Mouse (Mus musculus) ES-CJ7 (cell line): ENCODE measurements around the gene Gm43064.

Source experiments
- DNase-seq: peaks from one replicate; pipeline ENCODE4 v3.0.0; 2011; ENCODE audit warnings: low read depth, low spot score

Gene Gm43064

DNA sequence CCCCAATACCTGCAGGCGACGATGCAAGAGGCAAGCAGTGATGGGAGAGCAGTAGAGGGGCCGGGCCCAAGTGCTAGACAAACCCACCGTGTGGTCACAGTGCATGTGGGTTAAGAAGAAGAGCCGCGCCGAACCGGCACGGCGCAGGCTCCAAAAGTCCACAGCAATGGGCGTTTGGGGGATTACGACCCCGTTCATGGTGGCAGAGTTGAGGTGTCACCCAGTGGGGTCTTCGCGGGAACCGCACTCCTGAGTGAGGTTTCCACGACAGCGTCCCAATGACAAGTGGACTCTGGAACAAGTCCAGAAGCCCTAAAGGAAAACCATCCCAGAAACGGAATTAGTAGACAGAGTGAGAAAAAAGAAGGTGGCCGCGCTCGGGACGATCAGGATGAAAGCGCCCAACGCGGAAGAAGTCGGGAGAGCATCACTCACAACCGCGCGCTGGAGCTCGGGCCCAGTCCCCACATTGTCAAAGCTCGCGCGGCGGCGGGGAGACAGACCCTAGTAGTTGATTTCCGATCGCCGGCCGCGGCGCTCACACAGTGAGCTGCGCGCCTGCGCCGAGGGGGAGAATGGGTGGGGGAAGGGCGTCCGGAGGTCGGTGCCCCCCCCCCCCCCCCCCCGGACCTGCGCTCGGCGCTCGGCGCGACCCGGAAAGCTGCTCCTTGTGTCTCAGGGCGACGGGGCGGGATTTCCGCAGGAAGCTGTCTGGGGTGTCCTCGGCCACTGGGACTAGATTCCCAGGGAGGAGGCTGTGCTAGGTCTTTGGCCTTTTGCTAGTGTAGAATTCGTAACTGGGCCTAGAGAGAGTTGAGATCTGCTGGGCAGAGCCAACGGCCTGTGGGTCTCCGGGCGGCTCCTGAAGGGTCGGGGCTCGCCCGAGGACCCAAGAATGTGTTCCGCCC is at the start of gene Gm43064, which contains the start of the genes Dclre1b and Ap4b1:
TSS of gene Gm43064 (plus strand) at position 683 of the 908 bp plus-strand sequence.
TSS of gene Dclre1b (minus strand) at position 554 of the 908 bp plus-strand sequence.
TSS of gene Ap4b1 (plus strand) at position 630 of the 908 bp plus-strand sequence.
- DNase-seq: peak; percentile 93

DNA sequence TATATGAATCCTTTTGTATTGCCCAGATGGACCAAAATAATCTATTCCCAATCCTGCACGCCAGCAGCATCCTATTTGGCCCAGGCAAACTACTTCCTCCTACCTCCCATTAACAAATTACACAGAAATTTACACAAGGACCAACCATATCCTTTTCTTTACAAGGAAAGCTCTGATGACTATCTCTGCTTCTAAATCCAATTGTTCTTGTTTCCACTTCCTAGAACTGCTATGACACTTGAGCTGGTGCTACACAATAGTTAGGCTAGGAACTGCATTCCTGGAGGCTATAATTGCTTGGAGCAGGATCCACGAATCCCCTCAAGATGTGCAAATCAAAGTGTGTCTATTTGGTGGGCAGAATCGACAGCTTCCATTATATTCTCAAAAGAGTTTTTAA is 42.6 kb upstream of the Gm43064 start:
- no peak for DNase-seq

DNA sequence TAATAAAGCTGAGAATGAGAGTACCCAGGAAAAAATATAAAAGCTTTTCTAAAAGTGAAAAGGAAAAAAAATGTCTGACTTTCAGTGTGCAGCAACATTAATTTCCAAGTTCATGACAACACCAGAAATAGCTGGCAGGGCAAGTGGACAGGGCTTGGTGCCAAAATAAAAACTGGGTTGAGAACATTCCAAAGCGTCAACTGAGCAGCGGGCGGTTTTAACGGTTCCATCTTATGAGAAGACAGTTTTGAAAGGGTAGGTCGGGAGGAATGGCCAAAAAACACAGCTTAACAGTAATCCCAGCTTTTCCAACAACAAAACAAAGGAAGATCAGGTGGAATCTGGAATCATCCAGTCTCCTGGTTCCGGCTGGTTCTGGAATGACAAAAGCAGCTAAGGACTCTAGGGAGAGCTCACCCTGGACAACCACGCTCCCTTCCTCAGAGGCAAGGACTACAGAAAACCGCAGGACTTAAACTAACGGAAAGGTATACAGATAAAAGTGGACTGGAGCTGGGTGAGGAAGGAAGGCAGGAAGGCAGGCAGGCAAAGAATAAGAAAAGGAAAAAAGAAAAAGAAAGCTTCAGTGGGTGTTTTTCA is 37.7 kb upstream of the Gm43064 start:
- DNase-seq: peak; percentile 81

DNA sequence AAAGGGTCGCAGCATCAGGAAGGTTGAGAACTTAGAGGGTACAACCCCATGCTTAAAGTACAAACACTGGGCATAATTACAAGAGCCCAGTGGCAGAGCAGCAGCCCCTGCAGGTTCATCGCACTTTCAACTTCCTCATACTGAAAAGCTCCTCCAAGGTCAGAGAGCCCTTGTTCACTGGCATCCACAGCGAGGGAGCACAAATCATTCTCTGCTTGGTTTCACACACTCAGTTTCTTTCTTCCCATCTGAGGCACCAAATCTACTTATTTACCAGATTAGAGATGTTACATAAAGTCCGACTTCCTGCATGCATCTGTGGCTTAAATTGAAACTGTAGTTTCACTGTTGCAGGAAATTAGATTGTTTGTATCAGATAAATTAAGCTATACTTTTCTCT is 36.5 kb upstream of the Gm43064 start:
- DNase-seq: no peak

DNA sequence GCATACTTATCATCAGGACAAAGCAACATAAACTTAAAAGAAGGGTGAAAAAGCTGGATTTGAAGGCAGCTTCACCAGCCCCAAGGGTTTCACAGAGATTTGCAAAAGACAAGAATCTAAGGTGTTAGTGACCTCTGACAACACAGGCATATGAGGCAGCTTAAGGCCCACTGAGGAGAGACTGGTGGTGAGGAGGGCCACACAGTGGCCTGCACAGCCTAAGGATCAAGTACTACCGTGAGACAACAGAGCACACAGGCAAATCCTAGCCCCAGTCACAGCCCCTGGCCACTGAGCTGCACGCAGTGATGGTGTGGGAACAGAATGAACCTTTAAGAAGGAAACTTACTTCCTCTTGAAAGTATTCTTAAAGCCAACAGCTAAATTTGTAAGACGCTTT is 35.9 kb upstream of the Gm43064 start:
- DNase-seq: no peak

DNA sequence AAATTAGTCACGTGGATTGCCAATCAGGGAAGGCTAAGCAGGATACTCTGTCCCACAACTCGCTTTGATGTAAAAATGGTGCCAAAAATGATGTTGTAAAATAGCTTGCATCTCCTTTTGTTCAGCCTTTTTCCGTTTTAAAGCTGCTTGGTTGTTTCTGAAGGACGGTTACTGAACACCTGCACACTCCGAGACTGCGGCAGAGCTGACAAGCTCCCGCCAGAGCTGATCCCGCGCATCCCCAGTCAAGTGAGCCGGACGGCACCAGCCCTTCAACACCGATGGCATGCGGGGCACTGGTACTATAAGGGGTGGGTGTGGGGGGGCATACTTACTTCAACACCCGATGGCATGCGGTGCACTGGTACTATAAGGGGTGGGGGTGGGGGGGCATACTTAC is 35.4 kb upstream of the Gm43064 start:
- DNase-seq: no peak

DNA sequence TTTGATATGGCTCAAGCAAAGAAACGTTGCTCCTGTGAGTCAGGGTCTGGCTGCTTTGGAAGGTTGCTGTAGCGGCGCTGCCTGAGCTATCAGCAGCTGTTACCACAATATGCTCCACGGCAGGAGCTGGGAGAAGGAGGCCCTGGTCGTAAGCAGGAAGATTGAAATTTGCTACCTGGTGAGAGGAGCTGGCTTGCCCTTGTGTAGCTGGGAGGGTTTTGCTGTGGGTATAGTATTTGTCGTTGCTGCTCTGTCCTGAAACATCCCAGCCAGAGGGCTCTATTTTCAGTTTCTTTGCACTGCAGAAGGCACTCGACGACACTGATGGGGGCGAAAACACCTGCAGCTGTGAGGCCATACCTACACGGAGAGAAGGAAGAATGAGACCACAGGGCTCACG is 31.4 kb upstream of the Gm43064 start:
- no peak for DNase-seq

DNA sequence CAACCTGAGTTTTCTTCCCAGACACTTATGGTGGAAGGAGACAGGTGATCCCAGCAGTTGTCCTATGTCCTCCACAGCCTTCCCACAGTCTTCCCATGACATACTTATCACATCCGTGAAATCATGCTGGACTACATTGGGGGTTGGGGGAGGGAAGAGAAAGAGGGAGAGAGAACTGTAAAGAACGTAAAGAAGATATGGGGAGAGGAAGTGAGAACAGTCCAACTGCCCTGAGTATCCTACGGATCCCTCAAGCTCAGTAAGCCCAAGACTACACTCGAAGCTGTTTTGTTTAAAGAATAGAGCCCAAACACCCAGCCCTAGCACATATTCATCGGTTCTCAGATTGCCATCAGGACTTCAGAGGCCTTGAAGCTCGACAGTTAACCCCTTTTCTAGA is 30.7 kb upstream of the Gm43064 start:
- DNase-seq: no peak

DNA sequence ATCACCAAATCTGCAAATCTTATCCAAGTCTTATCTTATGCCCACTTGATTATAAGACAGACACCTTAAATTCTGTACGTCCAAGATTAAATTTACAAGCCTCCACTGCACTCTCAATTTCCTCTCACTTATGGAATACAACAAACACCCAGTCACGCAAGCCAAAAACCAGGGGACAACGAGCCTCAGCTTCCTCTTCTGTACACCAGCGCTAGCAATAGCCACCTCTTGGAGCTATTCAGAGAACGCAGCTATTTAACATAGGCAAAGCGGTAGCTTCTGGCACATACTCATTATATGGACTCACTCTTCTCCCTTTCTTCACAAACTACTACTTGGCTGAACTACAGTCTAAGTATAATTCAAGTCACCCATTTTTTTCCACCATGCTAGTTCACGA is 30.2 kb upstream of the Gm43064 start:
- no peak for DNase-seq

DNA sequence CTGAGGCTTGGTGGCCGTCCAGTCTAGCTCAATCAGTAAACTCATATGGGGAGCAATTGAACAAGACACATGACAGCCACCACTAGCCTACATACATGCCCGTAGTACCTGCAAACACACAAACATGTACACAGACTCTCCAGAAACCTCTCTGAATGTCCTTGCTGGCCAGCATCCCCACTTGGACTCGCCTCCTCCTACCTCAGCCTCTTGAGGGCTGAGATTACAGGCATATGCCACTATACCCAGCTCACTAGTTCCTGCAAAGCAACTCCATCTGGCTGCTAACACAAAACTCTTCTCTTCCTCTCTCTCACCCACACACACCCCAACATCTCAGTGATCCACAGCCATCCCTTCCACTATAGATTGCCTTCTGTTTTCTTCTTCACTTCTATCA is 29.1 kb upstream of the Gm43064 start:
- no peak for DNase-seq

DNA sequence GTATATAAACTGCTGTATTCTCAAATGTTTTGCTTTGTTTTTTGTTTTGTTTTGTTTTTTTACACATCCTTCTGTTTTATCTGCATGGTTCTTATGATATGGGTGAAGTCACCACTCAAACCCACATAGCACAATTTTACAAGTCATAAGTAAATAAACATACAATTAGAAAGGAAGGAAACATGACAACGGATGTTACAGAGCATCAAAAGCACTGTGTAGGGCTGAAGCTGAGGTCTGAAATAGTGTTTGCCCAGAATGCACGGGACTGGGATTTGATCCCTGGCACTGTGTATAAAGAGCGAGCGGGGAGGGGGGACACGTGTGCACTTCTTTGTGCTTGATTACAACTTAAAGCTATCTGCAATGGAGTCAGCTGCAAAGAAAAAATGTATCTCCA is 28.6 kb upstream of the Gm43064 start:
- no peak for DNase-seq

DNA sequence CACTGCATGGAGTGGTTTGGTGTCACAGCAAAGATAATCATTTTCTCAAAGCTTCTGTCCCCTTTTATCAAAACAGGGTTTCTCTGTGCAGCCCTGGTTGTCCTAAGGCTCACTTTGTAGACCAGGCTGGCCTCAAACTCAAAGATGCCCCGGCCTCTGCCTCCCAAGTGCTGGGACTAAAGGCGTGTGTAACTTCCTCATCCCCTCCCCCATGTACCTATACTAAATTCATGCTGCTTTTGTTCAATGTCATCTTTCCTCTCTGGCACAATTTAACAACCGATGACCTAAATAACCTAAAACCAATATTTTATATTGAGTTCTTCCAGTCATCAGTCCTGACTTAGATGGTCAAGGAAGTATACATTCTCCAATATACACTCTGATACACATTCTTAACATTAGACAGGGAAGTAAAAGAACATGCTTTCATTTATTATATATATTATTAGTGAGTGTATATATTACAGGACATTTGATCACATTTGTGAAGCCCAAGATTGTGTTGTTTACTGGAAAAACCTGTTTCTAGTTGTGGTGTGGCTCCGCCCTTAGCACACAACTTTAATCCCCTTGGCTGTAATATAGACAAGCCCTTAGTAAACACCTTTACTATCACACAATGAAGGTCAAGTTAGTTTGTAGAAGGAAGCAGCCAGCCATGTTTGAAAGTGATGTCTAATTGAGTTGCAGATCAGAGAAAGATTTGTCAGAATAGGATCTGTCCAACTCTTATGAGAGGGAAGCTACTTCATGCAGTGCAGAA is 26.3 kb upstream of the Gm43064 start:
- no peak for DNase-seq

DNA sequence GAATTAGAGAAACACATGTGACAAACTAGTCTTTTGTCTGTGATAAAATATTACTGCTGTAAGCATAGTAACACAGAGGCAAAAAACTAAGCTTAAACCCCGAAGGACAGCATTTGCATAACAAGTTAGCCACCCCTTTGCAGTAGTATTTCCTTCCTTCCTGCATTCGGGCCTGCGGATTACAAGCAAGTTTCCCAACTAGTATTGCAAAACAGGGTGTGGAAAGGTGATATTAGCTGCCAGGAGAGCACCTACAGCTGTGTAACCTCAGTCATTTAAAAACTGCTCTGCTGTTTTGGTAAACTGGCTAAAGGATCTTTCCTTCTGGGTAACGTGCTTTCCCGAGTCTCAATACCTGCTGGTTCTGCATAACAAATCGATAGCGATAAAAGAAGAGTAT is 22.1 kb upstream of the Gm43064 start:
- no peak for DNase-seq

DNA sequence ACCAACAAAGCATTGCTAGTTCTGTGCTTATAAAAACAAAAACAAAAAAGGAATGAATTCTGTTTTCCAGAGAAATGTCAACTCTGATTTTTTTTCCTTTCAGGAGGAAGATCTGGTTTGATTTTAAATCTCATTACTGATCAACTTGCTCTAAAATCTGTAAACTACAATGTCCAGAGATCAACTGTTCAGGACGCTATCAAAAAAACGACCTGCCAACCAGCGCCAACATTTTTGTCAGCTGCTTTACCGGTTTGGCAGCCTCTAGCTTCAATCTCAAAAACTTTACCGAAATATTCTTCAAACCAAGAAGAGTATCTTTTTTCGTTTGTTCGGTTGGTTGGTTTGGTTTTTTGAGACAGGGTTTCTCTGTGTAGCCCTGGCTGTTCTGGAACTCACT is 20.3 kb upstream of the Gm43064 start:
- DNase-seq: no peak

DNA sequence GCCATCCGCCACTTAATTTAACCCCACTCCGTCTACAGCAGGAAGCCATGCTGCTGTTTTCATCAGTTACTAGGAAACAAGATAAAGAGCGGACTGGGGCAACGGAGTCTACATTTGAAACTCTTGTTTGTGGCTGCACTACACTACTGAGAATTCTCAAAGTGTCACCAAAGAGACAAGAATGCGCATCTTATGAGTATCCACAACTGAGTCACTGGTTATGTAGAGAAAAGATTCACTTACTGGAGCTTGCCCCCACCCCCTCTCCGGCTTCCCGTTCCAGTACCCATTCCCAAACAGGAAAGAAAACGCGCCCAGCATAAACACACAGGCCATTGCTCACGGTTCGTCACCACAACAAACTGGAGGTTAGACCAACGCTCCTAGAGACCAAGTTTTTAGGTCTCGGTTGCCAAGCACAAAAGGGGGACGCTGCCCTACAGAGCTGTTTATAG is 19.5 kb upstream of the Gm43064 start:
- peak; percentile 10 for DNase-seq

DNA sequence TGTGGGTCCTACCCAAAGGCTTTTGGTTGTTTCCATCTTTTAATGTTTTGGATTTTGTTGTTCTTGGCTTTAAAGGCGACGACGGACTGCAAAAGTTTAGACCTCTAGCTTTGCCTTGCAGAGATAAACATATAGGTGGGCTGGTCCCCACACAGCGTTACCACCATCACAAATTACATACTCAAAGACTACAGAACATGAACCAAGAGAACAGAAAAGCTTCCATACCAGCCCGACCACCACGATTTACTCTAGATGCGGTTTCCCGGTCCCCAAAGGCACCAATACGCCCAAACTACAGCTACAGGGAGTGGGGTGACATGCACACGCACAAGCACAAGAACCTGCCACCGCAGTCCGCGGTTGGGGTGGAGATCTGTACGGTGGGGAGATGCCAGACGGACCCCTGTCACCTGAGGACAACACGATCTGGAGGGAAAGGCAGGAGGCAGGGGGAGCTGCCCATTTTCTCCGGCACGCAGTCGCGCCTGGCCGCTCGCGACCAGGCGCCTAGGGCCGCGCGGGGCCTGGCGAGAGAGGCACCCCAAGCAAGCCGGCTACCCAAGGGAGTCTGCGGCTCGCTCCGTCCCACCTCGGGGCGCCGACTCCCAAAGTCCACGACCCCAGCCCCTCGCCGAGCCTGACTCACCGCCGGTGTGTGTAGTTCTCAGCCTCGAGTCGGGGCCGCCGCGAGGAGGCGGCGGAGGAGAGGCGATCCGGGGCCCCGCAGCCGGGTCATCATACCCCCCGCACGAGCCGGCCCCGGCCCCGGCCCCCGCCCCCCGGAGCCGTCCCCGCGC is 18.8 kb upstream of the Gm43064 start:
- peak; percentile 20 for DNase-seq

DNA sequence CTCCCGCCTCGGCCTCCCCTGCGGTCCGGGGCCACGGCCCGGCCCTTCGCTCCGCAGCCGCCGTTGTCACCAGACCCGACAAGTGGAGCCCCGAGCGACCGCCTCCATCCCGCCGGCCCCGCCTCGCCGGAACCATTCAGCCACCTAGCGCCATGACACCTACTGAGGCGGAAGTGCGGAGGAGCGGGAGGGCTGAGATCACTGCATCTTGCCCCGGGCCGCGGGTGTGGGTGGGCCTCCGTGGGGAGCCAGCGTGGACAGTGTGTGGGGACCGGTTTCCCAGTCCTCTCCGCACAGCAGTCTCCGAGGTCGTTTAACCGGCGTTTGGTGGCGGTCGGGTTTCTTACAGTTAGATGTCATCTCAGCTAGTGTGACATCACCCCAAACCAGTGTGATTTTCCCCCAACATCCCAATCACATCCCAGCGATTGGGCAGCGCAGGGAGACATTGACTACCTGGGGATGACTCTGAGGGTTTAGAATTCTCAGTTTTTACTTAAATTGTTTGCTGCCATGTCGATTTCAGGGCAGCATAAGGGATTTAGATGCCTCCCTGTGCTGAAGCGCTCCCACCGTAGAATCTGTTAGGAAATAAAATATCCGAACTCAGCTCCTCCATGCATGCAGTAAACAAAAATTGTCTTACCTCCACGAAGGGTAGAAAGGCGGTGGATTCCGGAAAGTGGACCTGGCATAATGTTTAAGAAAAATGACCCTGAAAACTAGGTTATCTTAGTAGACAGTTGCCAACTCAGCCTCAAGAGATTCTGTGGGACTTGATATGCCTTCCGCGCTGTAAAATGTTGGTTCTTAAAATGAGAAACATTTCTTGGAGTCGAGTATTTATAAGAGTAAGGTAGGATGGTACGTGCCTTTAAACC is 17.9 kb upstream of the Gm43064 start, which contains the start of gene Hipk1:
TSS of gene Hipk1 (minus strand) at position 334 of the 881 bp plus-strand sequence.
- DNase-seq: peak; percentile 86

DNA sequence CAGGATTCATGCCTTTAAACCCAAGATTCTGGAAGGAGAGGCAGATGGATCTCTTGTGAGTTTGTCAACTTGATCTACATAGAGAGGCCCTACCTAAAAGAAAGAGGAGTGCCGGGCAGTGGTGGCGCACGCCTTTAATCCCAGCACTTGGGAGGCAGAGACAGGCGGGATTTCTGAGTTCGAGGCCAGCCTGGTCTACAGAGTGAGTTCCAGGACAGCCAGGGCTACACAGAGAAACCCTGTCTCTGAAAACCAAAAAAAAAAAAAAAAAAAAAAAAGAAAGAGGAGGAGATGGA is 17.3 kb upstream of the Gm43064 start:
- DNase-seq: peak; percentile 32

DNA sequence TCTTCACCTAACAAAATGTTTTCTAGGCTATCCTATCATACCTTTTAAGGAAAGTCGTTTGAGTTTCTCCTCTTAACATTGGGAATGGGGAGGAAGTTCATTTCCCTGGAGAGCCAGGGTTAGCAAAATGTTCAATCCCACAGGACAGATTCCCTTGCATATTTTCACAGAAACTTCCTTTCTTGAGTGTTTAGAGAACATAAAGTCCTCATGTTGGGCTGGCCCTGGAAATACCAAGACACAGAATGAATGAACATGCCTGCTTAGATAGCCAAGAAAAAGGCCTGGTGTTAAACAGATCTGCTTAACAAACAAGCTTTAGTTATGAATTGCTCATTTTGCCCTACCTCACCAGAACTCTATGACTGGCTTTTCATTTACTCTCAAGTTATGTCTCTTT is 16.8 kb upstream of the Gm43064 start:
- DNase-seq: no peak

DNA sequence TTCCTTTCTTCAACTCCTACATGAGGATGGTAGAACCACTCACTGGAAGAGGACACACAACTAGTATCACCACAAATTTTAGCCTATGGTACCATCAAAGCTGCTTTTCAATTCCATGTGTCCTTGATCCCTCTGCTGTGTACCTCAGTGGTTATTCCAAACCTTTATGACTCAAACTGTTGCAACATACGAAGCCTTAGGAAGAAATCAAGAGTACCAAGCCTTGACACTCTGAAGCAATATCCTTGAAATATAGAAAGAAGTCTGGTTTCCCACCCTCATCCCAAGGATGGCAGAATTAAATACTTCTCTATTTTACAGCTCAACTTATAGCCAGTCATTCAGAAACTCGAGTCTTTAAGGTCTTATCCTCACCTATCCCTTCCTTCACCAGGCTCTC is 13.0 kb upstream of the Gm43064 start:
- DNase-seq: no peak
